Mouse (Mus musculus): ENCODE measurements around the gene B4galnt3. TPM values are rescaled to one million over a fixed set of nuclear protein-coding genes. Genes with fewer than 3 reads are reported as not detected.
A peak's percentile ranks its signal among the peaks of the same experiment; 100 is the strongest.

Gene B4galnt3
- polyA plus RNA-seq, 1 experiment from 2014 or later, result 0.52 TPM

DNA sequence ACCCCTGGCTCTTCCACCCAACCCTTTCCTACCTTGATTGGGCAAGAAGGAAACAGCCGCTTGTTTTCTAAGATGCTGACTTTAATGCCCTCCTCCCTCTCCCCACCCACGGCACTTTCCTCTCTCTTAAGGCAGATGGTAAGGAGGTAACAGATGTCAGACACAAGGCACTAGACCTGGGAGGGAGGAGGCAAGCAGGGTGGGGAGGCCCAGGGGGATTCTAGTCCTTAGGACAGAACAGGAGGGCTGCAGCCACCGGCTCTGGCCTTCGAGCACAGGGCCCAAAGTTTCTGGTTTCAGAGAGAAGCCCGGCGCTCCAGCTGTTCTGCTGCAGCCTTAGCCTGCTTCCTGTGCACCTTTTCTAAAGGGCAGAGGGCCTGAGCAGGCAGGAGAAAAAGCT, 92.4 kb downstream of the B4galnt3 start:
- Histone ChIP-seq H3K9me3 (no peaks in the 10 kb centered on the region), H3K36me3 (replicated peaks) (no peaks in the 10 kb centered on the region), H3K27me3 (replicated peaks; ENCODE audit: low read depth, poor library complexity, severe bottlenecking) (no peaks in the 10 kb centered on the region), H3K4me1 (peaks cover 38% of the 10 kb centered on the region), H3K4me3 (no peak overlapping the region), H3K27ac (replicated peaks) (peak overlapping the region; percentile 24; the same call in 1 of the 2 replicates)
- 51% methylated on average over 6 of the region's 6 CpGs for WGBS
- DNase-seq (ENCODE audit: low spot score), result no peak

DNA sequence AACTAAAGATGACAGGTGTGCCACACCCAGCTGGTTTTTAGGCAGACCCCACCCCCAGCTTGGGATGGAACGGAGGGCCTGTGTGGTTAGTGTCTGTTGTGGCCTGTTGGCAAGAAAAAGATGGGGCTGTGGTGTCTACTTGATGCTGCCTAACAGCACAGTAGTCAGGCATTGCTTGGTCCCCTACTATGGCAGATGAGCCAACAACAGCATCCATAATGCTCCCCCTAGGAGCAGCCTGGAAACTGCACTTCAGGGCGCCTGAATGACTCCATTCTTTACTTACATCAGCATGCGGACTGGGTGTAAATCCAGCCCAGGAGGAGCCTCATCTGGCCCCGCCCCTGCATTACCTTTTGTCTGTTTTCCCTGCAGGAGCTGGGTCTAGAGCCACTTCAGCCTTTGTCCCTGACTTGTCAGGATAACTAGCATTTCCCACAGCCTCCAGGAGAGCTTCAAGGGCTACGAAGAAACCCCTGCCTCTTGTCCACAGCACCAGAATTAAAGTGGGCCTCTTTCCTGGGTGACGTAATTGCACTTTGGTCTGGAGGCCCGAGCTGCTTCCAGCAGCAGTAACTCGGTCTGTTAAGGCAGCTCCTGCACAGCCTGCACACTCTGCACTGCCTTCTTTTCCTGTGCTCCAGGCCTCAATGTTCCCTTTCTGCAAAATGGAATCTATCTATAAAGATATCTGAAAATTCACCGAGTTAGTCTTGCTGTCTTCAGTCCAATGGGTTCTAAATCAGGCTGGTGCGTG, 94.5 kb downstream of the B4galnt3 start:
- H3K9me3 ChIP-seq, result no peaks in the 10 kb centered on the region
- WGBS, result 31% methylated on average over 10 of the region's 10 CpGs
- peaks cover 19% of the 10 kb centered on the region for H3K27me3 ChIP-seq (replicated peaks; ENCODE audit: low read depth, poor library complexity, severe bottlenecking)
- H3K4me1 ChIP-seq, result peaks cover 36% of the 10 kb centered on the region
- H3K27ac ChIP-seq (replicated peaks), result no peak overlapping the region; the same call in 1 of the 2 replicates
- H3K4me3 ChIP-seq, result no peak overlapping the region
- DNase-seq (ENCODE audit: low spot score), result peak; percentile 54
- no peaks in the 10 kb centered on the region for H3K36me3 ChIP-seq (replicated peaks)

DNA sequence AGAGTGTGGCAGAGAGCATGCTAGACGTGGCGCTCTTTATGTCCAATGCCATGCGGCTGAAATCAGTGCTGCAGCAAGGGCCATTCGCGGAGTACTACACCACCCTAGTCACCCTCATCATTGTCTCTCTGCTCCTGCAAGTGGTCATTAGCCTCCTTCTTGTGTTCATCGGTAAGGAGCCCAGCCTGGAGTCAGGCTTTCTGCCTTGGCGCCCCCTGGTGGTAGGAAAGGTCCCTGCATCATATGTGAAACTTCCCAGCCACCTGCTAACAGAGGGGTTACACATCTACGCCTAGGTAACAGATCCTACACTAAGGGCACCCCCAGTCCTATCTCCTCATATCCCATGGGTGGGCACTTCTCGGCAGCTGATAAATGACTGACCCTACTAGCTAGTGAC, 96.4 kb downstream of the B4galnt3 start:
- no peak overlapping the region for H3K27ac ChIP-seq (replicated peaks)
- 34% methylated on average over 9 of the region's 9 CpGs for WGBS
- H3K9me3 ChIP-seq, result no peaks in the 10 kb centered on the region
- H3K27me3 ChIP-seq (replicated peaks; ENCODE audit: low read depth, poor library complexity, severe bottlenecking), result peaks cover 21% of the 10 kb centered on the region
- DNase-seq (ENCODE audit: low spot score), result peak; percentile 85
- H3K4me1 ChIP-seq, result peaks cover 41% of the 10 kb centered on the region
- H3K36me3 ChIP-seq (replicated peaks), result no peaks in the 10 kb centered on the region
- no peak overlapping the region for H3K4me3 ChIP-seq

DNA sequence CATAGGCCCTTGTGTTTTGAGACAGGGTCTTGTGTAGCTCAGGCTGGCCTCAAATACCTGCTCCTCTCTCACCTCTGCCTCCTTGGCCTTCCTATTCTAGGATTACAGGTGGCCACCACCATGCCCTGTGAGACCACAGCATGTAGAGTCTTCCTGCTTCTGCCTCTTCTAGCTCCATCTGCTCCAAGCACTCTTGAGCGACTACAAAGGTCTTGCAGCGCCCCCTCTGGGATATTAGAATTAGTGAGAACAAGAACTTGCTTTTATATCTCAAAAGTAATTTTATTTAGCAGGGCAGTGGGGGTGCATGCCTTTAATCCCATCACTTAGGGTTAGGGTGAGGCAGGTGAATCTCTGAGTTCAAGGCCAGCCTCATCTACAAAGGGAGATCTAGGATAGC, 97.5 kb downstream of the B4galnt3 start:
- 34% methylated on average over 2 of the region's 2 CpGs for WGBS
- DNase-seq (ENCODE audit: low spot score), result peak; percentile 38
- H3K27me3 ChIP-seq (replicated peaks; ENCODE audit: low read depth, poor library complexity, severe bottlenecking), result peaks cover 21% of the 10 kb centered on the region

DNA sequence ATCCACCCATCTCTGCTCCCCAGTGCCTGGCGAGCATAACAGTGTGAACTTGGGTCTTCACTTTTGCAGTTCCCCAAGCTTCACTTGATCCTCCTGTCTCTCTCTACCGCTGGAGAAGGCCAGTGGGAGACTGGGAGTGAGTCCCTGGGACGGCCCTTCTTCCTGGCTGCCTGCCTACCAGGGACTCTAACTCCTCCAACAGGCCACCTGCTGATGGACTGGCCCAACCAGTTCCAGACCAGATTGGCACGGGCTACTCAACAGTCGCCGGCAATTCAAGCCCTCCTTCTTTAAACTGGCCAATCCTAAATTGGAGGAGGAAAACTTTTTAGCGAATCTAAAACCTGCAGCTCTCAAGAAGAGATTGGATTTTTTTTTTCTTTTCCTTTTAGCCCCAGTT, 99.4 kb downstream of the B4galnt3 start:
- 16% methylated on average over 7 of the region's 7 CpGs for WGBS

More for the DNA sequence above, 97.5 kb downstream of the B4galnt3 start:
- H3K36me3 ChIP-seq (replicated peaks), result no peaks in the 10 kb centered on the region
- H3K27ac ChIP-seq (replicated peaks), result no peak overlapping the region
- H3K9me3 ChIP-seq, result no peaks in the 10 kb centered on the region
- H3K4me1 ChIP-seq, result peaks cover 41% of the 10 kb centered on the region
- H3K4me3 ChIP-seq, result no peak overlapping the region

DNA sequence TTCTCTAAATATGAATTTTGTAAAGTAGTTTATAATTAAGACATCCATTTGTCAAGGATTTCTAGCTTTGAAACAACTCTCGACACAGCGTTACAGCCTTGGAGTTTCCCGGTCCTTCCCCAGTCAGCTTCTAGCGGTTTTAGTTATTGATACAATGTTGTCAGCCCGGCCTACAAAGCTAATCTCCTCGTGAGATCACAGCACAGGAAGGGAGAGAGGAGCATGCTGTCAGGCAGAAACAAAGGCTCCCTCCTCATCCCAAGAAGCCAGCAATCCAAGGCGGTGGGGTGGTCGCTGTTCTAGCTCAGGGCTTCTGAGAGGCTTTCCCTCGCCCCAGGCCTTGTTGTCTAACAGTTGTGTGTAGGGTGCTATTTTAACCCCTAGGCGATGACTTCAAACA, 100.1 kb downstream of the B4galnt3 start:
- DNase-seq (ENCODE audit: low spot score), result no peak
- H3K27me3 ChIP-seq (replicated peaks; ENCODE audit: low read depth, poor library complexity, severe bottlenecking), result peaks cover 25% of the 10 kb centered on the region
- no peak overlapping the region for H3K27ac ChIP-seq (replicated peaks)
- 20% methylated on average over 10 of the region's 10 CpGs for WGBS
- no peak overlapping the region for H3K4me3 ChIP-seq
- no peaks in the 10 kb centered on the region for H3K9me3 ChIP-seq
- H3K36me3 ChIP-seq (replicated peaks), result no peaks in the 10 kb centered on the region
- peaks cover 40% of the 10 kb centered on the region for H3K4me1 ChIP-seq

More for the DNA sequence above, 99.4 kb downstream of the B4galnt3 start:
- peaks cover 44% of the 10 kb centered on the region for H3K4me1 ChIP-seq
- no peaks in the 10 kb centered on the region for H3K9me3 ChIP-seq
- no peak overlapping the region for H3K4me3 ChIP-seq
- H3K27ac ChIP-seq (replicated peaks), result no peak overlapping the region
- peak; percentile 56 for DNase-seq (ENCODE audit: low spot score)
- H3K27me3 ChIP-seq (replicated peaks; ENCODE audit: low read depth, poor library complexity, severe bottlenecking), result peaks cover 21% of the 10 kb centered on the region
- H3K36me3 ChIP-seq (replicated peaks), result no peaks in the 10 kb centered on the region

DNA sequence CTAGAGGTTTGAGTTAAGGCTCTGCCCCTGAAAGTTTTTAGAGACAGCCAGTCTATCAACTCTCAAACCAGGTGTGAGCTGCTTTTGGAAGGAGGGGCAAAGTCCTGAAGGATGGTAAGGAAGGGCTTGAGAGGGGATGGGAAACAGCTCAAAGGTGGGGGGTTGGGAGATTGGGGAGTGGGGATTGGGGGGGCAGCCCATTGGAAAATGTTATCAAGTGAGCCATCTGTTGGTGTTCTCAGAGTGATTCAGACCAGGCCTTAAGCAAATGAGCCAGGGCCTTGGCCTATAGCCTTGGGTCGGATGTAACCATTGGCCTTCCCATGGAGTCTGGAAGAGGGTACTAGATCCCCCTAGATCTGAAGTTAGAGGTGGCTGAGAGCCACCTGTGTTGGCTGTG, 100.6 kb downstream of the B4galnt3 start:
- Histone ChIP-seq H3K9me3 (no peaks in the 10 kb centered on the region), H3K27me3 (replicated peaks; ENCODE audit: low read depth, poor library complexity, severe bottlenecking) (peaks cover 30% of the 10 kb centered on the region), H3K27ac (replicated peaks) (no peak overlapping the region), H3K4me3 (no peak overlapping the region), H3K4me1 (peaks cover 44% of the 10 kb centered on the region), H3K36me3 (replicated peaks) (no peaks in the 10 kb centered on the region)
- WGBS, result 56% methylated on average over 1 of the region's 1 CpGs
- no peak for DNase-seq (ENCODE audit: low spot score)

DNA sequence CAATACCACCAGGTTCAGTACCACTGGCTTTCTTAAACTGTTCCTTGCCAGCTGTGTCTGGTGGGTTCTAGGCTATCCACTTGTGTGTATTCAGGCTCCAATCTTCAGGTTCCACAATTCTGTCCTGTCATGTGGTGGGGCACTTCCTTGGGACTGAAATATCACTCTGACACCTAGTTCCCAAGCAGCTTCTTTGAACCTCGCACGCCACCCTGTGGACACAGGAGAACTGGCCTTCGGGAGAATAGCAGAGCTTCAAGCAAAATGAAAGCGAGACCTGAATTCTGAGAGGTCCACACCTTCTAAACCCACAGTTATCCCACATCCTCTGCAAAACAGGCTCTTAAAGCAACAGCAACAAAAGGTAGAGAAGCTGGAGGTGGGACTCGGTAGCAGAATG, 101.2 kb downstream of the B4galnt3 start:
- Histone ChIP-seq H3K27me3 (replicated peaks; ENCODE audit: low read depth, poor library complexity, severe bottlenecking) (peaks cover 34% of the 10 kb centered on the region), H3K9me3 (no peaks in the 10 kb centered on the region)
- 22% methylated on average over 5 of the region's 5 CpGs for WGBS

DNA sequence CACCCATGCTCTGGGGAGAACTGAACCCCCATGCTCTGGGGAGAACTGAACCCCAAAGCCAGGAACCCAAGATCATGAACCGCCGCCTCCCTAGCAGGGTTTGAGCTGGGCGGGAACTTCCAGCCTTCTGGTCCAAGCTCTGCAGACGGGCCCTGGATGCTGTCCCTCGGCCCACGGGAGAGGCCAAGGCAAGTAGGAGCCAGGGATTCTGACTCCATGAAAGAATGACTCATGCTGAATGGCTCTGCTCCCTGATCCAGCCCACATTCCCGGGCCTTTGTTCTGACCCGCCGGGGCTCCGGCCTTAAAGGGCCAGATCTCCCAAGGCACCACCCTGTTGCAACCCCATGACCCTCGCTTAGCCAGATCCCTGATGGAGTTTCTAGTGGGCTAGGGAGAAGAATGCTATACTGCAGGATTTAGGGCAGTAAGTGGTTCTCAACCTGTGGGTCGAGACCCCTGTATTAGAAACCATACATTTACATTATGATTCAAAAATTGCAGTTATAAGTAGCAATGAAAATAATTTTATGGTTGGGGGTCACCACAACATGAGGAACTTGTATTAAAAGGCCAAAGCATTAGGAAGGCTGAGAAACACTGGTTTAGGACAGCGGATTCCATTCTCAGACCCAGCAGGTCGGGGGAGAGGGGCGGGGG, 102.0 kb downstream of the B4galnt3 start:
- DNase-seq (ENCODE audit: low spot score), result peak; percentile 56
- Histone ChIP-seq H3K4me1 (peaks cover 56% of the 10 kb centered on the region), H3K27ac (replicated peaks) (peak overlapping the region; percentile 75), H3K9me3 (no peaks in the 10 kb centered on the region), H3K36me3 (replicated peaks) (no peaks in the 10 kb centered on the region), H3K27me3 (replicated peaks; ENCODE audit: low read depth, poor library complexity, severe bottlenecking) (peaks cover 36% of the 10 kb centered on the region), H3K4me3 (no peak overlapping the region; the same call in 1 of the 2 replicates)
- 18% methylated on average over 15 of the region's 15 CpGs for WGBS

More for the DNA sequence above, 101.2 kb downstream of the B4galnt3 start:
- Histone ChIP-seq H3K4me3 (no peak overlapping the region), H3K36me3 (replicated peaks) (no peaks in the 10 kb centered on the region), H3K4me1 (peaks cover 50% of the 10 kb centered on the region), H3K27ac (replicated peaks) (no peak overlapping the region)
- DNase-seq (ENCODE audit: low spot score), result peak; percentile 70

DNA sequence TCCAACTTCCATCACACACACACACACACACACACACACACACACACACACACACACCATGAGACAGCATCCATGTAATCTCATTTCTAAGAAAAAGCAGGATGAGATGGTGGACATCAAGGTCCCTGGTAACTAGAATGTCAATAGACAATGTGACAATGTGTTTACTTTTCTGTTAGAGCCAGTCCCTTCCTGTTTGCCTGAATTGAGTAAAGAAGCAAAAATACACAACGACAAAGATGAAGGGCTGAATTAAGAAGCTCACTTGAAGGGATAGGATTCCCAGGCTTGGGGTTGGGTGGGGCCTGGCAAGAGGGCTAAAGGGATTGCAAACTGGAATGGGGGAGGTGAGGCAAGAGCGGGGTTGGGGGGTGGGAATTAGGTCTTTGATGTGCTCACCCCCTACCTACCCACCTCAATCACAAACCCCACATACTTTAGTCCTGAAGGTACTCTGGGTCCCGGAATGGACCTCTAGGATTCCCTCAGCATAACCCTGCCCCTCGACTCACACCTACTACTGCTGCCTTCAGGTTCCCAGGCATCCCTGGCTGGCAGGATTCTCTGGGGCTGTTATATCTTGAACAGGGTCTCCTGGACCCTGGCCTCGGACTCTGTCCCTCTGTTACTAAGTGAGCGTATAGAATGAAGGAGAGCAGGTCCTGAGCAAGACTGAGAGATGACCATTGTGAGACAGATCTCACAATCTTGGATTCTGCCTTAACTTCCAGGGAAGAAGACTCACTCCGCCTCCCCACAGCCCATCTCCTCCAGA, 102.8 kb downstream of the B4galnt3 start:
- Histone ChIP-seq H3K27me3 (replicated peaks; ENCODE audit: low read depth, poor library complexity, severe bottlenecking) (peaks cover 39% of the 10 kb centered on the region), H3K36me3 (replicated peaks) (no peaks in the 10 kb centered on the region), H3K4me3 (no peak overlapping the region), H3K27ac (replicated peaks) (peak overlapping the region; percentile 75; the same call in 1 of the 2 replicates), H3K4me1 (peaks cover 58% of the 10 kb centered on the region), H3K9me3 (no peaks in the 10 kb centered on the region)
- 54% methylated on average over 7 of the region's 7 CpGs for WGBS
- DNase-seq (ENCODE audit: low spot score), result no peak

DNA sequence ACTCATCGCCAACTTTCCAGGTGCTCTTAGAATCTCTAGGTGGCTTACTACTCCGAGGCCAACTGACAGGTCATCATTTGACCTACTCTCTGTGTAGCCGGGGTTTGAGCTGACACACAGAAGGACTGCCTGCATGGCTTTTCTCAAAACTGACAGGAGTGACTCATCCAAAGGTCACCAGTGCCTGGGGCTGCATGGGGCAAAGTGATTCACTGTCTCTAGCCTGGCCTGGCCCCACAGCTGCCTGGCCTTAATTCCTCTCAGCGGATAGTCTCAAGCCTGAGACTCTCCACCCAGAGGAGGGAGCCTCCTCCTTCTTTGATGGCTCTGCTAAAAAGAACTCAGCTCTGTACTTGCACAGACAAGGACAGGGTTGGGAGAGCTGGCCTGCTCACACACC, 103.4 kb downstream of the B4galnt3 start:
- Histone ChIP-seq H3K4me3 (no peak overlapping the region), H3K27ac (replicated peaks) (no peak overlapping the region), H3K36me3 (replicated peaks) (no peaks in the 10 kb centered on the region), H3K27me3 (replicated peaks; ENCODE audit: low read depth, poor library complexity, severe bottlenecking) (peaks cover 36% of the 10 kb centered on the region), H3K4me1 (peaks cover 62% of the 10 kb centered on the region), H3K9me3 (no peaks in the 10 kb centered on the region)
- DNase-seq (ENCODE audit: low spot score), result no peak
- WGBS, result 60% methylated on average over 4 of the region's 4 CpGs

DNA sequence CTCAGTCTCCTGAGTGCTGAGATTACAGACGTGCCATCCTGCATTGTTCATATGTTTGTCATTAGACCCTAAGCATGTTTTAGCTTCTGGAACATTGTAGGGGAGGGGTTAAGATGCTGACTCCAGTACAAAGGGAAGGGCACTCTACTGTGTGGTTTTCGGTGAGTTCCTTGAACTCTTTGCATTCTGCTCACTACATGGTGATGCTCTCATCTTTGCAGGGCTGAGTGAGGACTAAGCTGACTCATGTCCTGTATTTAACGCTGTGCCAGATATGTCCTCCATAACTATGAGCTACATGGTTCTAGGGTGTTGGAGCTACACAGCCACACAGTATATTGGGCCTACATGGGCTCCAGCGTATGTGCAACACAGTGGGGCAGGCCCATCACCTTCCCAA, 104.0 kb downstream of the B4galnt3 start:
- no peaks in the 10 kb centered on the region for H3K9me3 ChIP-seq
- H3K36me3 ChIP-seq (replicated peaks), result no peaks in the 10 kb centered on the region
- H3K27ac ChIP-seq (replicated peaks), result no peak overlapping the region
- peaks cover 66% of the 10 kb centered on the region for H3K4me1 ChIP-seq
- DNase-seq (ENCODE audit: low spot score), result no peak
- H3K4me3 ChIP-seq, result no peak overlapping the region
- H3K27me3 ChIP-seq (replicated peaks; ENCODE audit: low read depth, poor library complexity, severe bottlenecking), result peaks cover 35% of the 10 kb centered on the region
- WGBS, result 92% methylated on average over 4 of the region's 4 CpGs
